Mouse (Mus musculus) embryonic fibroblast, embryonic 13.5 days (primary cell): Measurements from ENCODE around the gene Arhgef7.

Experiments used
- CTCF ChIP-seq: IDR thresholded peaks from 2 replicates; pipeline ENCODE4 v1.5.1; 2011; ENCODE audit warnings: mild to moderate bottlenecking, control low read depth, low read length, moderate library complexity, borderline replicate concordance; ENCODE audit not compliant: insufficient read depth
- POLR2A ChIP-seq: IDR thresholded peaks from 2 replicates; pipeline ENCODE4 v1.6.1; 2011; ENCODE audit warnings: low read depth, mild to moderate bottlenecking, control low read depth, low read length, moderate library complexity

DNA sequence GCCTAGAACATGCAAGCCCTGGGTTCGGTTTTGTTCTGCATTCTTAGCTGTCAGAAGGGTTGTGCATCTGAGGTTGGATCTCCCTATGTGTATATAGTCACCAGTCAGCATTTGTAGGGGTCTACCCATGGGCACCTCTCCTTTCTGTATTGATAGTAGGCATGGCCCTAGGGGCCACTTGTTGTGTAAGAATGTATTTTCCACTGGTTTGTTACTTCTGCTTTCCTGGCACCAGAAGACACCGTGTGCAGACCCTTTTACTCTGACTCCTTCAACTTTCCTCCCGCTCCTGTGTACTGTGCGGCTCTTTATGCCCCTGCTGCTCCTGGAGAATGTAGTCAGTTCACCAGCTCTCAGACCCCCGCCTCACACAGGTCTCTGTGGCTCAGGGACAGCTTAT, 80.5 kb downstream of the Arhgef7 start:
- no peak for TF ChIP-seq POLR2A
- TF ChIP-seq CTCF = no peak
